Mouse (Mus musculus): ENCODE data around the gene Calm2.

Gene Calm2

GRCm38 (mm10) chr17:87446767-87447611, at the start of gene Calm2:
Gene Calm2 (minus strand): TSS chr17:87446935.
- peak; percentile 99 for DNase-seq

- DNase-seq: no peak
These were observed 48.8 kb upstream of the Calm2 start for GRCm38 (mm10) chr17:87495504-87495903.

- no peak for DNase-seq
These were observed 47.6 kb upstream of the Calm2 start for GRCm38 (mm10) chr17:87494310-87494709.

GRCm38 (mm10) chr17:87492286-87492685, 45.6 kb upstream of the Calm2 start:
- DNase-seq: no peak

GRCm38 (mm10) chr17:87490295-87490694, 43.6 kb upstream of the Calm2 start:
- no peak for DNase-seq

- no peak for DNase-seq
These were observed 39.0 kb upstream of the Calm2 start for GRCm38 (mm10) chr17:87485751-87486150.

- DNase-seq: no peak
These were observed 36.1 kb upstream of the Calm2 start for GRCm38 (mm10) chr17:87482867-87483266.

- DNase-seq: peak; percentile 78
These were observed 31.8 kb upstream of the Calm2 start for GRCm38 (mm10) chr17:87478569-87478968.

GRCm38 (mm10) chr17:87477611-87478010, 30.9 kb upstream of the Calm2 start:
- no peak for DNase-seq

- DNase-seq: no peak
These were observed 28.6 kb upstream of the Calm2 start for GRCm38 (mm10) chr17:87475356-87475755.

- DNase-seq: no peak
These were observed 27.7 kb upstream of the Calm2 start for GRCm38 (mm10) chr17:87474501-87474795.

GRCm38 (mm10) chr17:87473736-87474500, 27.2 kb upstream of the Calm2 start:
- peak; percentile 77 for DNase-seq

- DNase-seq: peak; percentile 65
These were observed 26.7 kb upstream of the Calm2 start for GRCm38 (mm10) chr17:87473441-87473735.

GRCm38 (mm10) chr17:87472879-87473278, 26.1 kb upstream of the Calm2 start:
- no peak for DNase-seq

GRCm38 (mm10) chr17:87471661-87472060, 24.9 kb upstream of the Calm2 start:
- no peak for DNase-seq

- DNase-seq: no peak
These were observed 24.1 kb upstream of the Calm2 start for GRCm38 (mm10) chr17:87470797-87471196.

- DNase-seq: no peak
These were observed 23.5 kb upstream of the Calm2 start for GRCm38 (mm10) chr17:87470282-87470681.

- DNase-seq: no peak
These were observed 22.7 kb upstream of the Calm2 start for GRCm38 (mm10) chr17:87469428-87469827.

GRCm38 (mm10) chr17:87468616-87469015, 21.9 kb upstream of the Calm2 start:
- DNase-seq: no peak

GRCm38 (mm10) chr17:87461499-87461896, 14.8 kb upstream of the Calm2 start:
- DNase-seq: no peak

- no peak for DNase-seq
These were observed 14.1 kb upstream of the Calm2 start for GRCm38 (mm10) chr17:87460669-87461498.

- DNase-seq: peak; percentile 39
These were observed 13.3 kb upstream of the Calm2 start for GRCm38 (mm10) chr17:87459750-87460668.

Data from cerebellum, adult 9-10 months (tissue).